Mouse (Mus musculus) lung, adult 2 months (tissue): ENCODE results near the gene Metap1.

Source experiments
- CTCF ChIP-seq: fragments of 200-500 bp; IDR thresholded peaks from 2 replicates; pipeline ENCODE4 v1.5.1; 2011; ENCODE audit warnings: mild to moderate bottlenecking, low read length, control low read depth; ENCODE audit not compliant: insufficient read depth
- POLR2A ChIP-seq: fragments of 200-500 bp; IDR thresholded peaks from 2 replicates; pipeline ENCODE4 v1.6.1; 2011; ENCODE audit warnings: low read depth, mild to moderate bottlenecking, control low read depth, low read length, borderline replicate concordance; ENCODE audit errors: extremely low read depth

DNA sequence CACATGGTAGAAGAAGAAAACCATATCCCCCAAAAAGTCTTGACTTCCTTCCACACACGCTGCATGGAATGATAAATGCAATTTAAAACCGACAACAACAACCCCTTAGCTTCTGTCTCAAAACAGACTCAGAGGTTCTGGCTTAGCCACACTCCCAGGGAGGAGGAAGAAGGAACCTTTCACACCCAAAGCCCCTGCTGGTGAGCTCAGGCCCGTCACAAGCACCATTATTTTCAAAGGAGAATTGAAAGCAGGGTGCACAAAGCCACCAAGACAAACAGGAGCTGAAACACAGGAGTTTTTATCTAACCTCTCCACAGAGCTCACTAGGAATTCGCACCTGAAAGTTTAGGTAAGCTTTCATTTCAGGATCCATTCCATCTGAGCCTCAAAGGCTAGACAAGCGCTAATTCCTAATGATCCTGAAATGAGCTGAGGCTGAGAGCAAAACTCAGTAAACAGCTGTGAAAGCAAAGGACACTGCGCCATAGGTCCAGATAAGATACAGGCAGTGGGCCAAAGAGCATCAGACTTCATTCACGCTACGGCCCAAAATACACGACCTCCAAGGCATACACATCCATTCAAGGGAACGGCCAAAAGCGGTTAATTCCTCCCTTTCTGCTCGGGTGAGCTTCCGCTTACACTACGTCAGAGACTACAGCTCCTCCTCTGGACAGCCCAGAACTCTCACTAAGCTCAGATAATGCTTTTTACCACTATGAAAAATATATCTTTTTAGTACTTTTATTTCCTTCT is 7.6 kb downstream of the Metap1 start:
- TF ChIP-seq CTCF (no peak), POLR2A (no peak)
